Mouse (Mus musculus) kidney, postnatal 25 days (tissue): ENCODE results near the gene Trpm1.
"Not testable (repeated sequence)": the region's sequence is repeated elsewhere in the genome, so short reads cannot be mapped to it uniquely, and the experiment has no call there.

ENCODE experiments used
- DNase-seq, 2 experiments: peaks; one replicate each; pipeline ENCODE4 v3.0.0; 2021; ENCODE audit warnings: mixed read lengths in 2 of 2

The Trpm1 gene

DNA sequence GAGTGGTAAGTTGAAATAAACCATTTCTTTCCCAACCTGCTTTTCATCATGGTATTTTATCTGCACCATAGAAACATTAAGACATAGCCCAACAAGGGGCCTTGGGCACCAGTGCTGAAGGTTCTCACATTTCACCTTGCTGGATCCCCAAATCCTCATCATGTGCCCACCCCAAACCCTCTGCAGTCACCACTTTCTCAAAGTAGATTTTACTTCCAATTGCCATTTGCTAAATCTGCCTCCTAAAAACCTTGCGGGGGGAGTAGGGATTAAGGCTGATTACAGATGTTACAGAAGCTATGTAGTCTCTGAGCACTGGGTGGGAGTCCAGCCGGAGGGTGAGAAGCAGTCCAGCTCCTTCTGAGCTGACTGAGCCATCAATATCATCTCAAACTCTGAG is at the start of gene Trpm1:
Gene Trpm1 (plus strand): TSS at position 301 of the 400 bp plus-strand sequence.
- DNase-seq: no peak

DNA sequence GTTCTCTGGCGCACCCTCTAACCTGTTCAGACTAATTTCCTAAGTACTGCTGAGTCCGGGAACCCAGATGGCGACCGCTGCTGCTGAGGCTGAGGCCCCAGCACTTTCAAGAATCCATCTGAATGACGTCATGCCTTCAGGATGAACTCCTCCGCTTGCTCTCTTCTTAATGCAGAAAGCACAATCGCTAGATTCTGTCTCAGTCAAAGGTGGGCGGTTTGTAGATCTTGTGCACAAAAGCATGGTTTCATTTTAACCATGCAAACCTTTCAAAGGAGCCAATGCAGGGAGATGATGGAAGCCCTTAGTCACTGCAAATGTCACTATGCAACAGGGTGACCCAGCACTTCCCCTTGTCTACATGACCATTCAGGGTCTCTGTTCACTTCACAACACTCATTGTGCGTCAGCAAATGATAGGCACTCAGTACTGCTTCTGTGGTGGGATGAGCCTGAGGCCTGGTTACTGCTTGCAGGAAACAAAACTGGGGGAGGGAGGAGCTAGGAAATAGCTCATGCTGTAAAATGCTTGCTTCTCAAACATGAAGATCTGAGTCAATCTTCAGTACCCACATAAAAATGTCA is 31.4 kb upstream of the Trpm1 start:
- DNase-seq: no peak

DNA sequence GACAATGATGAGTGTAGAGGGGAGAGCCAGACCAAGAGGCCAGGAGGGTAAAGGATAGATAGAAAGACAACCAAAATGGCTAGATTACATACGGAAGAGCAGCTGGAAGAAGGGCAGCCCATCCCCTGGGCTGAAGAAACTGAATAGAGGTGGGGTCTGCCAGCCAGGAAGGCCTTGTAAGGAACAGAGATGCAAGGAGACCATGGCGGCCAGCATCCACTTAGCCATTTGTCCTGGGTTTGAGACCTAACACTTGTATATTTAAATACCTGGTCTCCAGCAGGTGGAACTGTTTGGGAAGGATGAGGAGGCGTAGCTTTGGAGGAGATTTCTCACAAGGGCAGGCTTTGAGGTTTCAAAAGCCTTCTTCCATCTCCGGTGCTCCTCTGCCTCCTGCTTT is 29.9 kb upstream of the Trpm1 start:
- no peak for DNase-seq

DNA sequence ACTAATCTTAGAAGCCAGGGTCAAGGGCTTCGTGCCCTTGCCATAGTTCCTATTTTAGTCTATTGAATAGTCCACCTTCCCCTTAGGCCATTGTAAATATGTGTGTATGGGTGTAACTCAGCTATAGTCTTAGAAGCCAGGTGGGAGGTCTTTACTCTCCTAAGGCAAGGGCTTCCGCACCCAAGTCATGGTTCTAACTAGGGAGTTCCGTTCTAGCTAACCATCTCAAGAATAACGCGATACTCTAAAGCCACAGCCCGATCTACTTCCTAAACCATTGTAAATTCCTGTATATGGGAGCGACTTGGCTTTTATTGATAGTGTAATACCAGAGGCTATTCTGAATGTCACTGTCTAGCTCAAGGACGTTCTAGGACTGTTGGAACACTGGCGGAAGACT is 27.6 kb upstream of the Trpm1 start:
- DNase-seq: not testable (repeated sequence)

DNA sequence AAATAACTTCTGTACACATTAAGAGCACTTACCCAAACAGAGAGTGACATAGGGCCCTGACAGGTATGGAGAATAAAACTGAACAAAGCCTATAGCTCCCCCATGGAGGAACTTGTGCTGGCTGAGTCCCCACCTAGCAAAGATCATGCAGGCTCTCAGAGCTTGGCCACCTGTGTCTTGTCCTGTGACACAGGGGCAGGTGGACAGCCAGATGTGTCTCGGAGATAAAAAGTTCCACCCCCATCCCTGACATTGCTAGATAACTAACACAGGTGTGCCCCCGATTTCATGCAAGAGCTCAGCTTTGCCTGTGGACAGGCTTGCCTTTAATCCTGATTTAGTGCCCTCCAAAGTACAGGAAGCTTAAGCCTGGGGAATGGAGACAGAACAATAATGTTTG is 13.8 kb upstream of the Trpm1 start:
- peak in 1 of 2 experiments; percentile 25 for DNase-seq

- peak in 1 of 2 experiments; percentile 32 for DNase-seq
These were observed 12.2 kb upstream of the Trpm1 start for GRCm38 (mm10) chr7:64141301-64142032.

DNA sequence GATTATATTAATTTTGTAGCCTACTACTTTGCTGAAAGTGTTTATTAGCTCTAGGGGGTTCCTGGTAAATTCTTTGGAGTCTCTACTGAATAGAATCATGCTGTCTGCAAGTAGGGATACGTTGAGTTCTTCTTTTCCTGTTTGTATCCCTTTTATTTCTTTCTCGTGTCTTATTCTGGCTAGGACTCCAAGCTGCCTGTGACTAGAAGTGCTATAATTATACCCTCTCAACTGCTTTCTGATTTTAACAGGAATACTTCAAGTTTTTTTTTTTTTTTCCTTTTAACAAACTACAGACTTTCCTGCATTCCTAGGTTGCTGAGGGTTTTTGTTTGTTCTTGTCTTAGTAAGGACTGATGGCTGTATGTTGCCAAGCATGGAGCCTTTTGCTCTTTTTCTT is 4.3 kb upstream of the Trpm1 start:
- DNase-seq: no peak

- DNase-seq: no peak
These were observed 3.9 kb upstream of the Trpm1 start for GRCm38 (mm10) chr7:64149747-64150146.

DNA sequence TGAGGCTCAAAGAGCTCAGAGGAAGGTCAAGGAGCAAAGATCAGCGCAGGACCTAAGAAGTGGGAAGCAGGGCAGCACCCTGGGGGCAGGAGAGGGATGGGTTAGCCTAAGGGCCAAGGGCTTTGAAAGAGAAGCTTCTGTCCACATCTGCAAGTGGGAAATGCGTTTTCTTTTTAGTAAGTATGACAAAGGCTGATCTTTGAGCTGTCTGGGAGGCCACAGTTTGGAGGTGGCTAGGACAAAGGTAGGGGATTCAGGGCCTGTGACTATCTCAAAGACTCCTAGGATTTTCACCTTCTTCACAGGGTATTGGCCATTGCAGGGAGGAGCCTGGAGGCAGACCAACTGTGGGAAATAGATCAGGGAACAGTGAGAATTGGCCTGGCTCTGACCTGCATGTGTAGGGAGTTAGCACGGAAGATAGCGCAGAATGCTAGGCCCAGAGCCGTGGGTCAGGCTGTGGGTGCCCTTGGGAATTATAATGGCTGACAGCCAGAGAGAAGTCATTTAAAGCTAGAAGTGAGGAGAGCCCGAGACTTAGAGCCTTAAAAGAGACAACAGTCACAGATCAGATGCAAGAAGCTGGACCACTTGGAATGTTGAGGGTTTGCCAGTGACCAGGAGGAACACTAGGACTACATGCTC is 3.1 kb upstream of the Trpm1 start:
- DNase-seq: no peak

GRCm38 (mm10) chr7:64155226-64155625 is 1.6 kb downstream of the Trpm1 start:
- DNase-seq: no peak

DNA sequence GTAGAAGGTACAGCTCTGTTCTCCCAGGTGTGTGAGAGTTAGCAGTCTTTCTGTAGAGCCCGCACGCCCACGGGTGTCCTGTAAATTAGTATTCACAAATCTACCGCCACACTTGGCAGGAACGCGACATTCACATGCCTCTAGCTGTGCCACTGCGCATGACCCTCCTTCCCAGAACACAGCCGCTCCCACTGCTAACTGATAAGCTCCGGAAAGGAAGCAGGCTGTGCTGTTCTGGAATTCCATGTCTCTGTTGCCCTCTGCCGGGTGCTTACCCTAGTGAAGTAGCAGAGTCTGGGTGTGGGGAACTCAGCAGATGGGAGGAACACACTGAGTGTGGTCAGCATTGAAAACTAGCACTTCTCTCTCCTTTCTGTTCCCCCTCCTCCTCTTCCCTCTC is 2.1 kb downstream of the Trpm1 start:
- peak; percentile 89 to 93 for DNase-seq

DNA sequence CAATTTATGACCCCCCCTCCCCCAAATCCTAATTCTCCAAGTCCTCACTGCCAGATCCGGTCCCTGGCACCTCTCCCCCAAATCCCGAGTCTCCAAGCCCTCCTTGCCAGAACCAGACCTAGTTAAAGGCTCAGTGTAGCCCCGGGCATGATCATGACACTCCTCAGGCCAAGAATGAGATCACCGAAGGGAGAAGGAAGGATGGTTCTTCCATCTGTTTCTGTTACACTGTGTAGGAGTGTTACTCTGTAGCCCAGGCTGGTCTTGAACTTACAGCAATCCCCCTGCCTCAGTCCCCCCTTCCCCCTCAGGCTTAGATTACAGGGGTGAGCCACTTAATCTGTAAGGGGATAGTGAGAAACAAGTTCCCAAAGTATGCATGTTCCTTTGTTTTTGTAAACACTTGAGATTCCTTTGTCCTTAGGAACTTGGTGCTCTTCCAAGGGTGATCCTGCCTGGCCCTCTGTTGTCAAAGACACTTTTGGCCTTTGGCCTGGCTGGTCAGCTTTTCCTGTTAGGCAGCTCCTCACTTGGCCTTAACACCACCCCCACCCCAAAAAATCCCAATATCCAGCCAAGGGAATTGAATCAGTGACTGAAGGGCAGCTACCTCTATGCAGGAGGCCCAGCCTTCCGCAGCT is 2.8 kb downstream of the Trpm1 start:
- peak; percentile 74 to 88 for DNase-seq

GRCm38 (mm10) chr7:64156918-64157690 is 3.5 kb downstream of the Trpm1 start:
- DNase-seq: no peak

GRCm38 (mm10) chr7:64158281-64159055 is 4.8 kb downstream of the Trpm1 start:
- DNase-seq: no peak

DNA sequence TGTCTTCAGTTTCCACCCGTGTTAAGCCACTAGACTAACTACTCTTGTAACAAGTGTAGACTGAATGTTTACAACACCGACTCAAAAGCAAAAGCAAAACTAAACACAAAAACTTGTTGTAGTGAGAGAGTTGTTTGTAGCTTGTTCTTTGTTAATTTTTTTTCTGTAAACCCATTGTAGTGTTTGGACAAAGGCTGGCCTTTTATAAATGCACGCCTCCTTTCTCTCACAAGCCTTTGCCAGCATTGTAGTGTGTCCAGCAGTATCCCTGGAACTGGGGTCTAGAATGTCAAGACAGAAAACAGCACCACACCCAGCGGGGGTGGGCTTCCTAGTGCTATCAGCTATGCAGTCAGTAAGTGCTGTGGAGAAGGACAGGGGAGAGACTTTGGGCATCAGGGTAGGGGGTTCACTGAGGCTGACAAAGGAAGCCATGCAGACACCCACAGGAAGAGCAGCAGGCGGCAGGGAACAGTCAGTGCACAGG is 5.5 kb downstream of the Trpm1 start:
- peak in 1 of 2 experiments; percentile 49 for DNase-seq

DNA sequence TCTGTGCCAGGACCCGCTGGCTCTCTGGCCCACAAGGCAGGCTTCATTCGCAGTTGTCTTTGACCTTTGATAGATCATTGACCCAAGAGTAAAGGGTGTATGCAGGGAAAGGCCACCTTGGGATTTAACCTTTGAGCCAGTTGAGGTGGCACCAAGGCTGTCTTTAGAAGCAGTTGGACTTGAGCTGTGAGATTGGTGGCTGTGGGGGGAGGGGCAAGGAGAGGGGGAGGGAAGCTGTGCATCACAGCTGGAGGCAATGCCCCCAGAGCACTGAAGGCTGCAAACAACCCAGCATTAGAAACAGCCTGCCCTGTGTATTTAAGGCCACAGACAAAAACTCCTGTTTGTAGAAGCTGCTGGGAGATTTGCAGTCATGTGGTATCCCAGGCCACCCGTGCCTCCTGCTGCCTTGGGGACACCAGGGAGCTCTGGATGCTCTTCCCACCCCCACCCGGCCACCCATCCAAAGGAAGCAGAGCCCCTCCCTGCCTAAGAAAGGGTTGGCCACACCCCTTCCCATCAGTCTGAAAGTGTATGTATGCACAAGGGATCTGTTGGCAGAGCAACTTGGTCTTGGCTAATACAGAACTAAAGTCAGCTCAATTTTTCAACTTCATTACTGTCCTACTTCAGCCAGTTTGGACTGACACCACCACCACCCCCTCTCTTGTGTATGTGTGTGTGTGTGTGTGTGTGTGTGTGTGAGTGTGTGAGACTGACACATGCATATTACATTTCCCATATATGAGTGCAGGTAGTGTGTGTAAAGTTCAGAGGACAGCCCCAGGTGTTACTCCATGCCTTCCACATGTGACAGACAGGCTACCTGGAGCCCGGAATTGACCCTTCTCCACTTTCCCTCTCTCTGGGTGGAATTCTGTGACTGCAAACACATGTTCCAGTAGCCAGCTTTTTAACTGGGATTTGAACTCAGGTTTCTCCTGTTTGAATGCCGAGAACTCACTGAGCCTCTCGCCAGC is 6.3 kb downstream of the Trpm1 start:
- DNase-seq: peak in 1 of 2 experiments; percentile 42

- DNase-seq: no peak
These were observed 7.3 kb downstream of the Trpm1 start for GRCm38 (mm10) chr7:64160737-64161470.

GRCm38 (mm10) chr7:64161990-64162389 is 8.4 kb downstream of the Trpm1 start:
- DNase-seq: no peak

GRCm38 (mm10) chr7:64163086-64163485 is 9.5 kb downstream of the Trpm1 start:
- no peak for DNase-seq

DNA sequence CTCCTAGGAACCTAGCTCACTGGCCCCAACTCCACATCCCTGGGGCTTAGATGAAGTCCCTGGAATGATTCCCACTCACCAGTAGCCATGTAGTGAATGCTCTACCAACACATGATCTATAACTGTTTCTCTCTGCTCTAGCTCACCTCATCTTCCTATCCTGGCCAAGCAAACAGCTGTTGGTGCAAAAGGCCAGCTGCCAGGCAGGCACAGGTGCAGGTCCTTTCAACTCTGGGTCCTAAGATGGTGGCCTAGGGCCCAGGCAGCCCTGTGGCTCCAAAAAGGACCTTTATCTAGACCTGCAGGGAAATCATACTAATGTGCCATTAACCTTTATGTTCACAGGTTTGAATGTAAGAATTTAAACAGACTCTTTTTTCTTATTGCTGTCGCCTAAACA is 10.3 kb downstream of the Trpm1 start:
- no peak for DNase-seq
